In genomic region chr3:131113029-131113428, GRCm38 (mm10) we compare ENCODE assay signal across 8 mouse cellular contexts. TPM values are rescaled to one million over a fixed set of nuclear protein-coding genes. Genes with fewer than 3 reads are reported as not detected.
DNase-seq lines count a peak whose midpoint lies in the region; ATAC-seq lines count a peak whose summit lies in the region.

No protein-coding gene starts in this region.

- no peak overlapping the region for H3K27ac ChIP-seq in heart, embryonic 13.5 days (replicated peaks)
- no peak overlapping the region for H3K27ac ChIP-seq in forebrain, embryonic 12.5 days
- H3K27ac ChIP-seq in midbrain, embryonic 12.5 days (replicated peaks), result no peak overlapping the region

- WGBS in heart, embryonic 13.5 days, result 8% methylated on average over 13 of the region's 13 CpGs
- 2% methylated on average over 13 of the region's 13 CpGs for WGBS in forebrain, embryonic 12.5 days
- 1% methylated on average over 13 of the region's 13 CpGs for WGBS in midbrain, embryonic 12.5 days

- H3K4me3 ChIP-seq in heart, embryonic 13.5 days, result peak overlapping the region; percentile 65
- H3K4me3 ChIP-seq in forebrain, embryonic 12.5 days (replicated peaks), result peak overlapping the region; percentile 76
- H3K4me3 ChIP-seq in midbrain, embryonic 12.5 days, result peak overlapping the region; percentile 86

- H3K36me3 ChIP-seq in heart, embryonic 13.5 days, result 0 out of 2 replicates have a peak, but pooled peaks cover 5% of the 10 kb centered on the region
- peaks cover 15% of the 10 kb centered on the region; the same call in 1 of the 2 replicates for H3K36me3 ChIP-seq in forebrain, embryonic 12.5 days (replicated peaks)
- peaks cover 22% of the 10 kb centered on the region for H3K36me3 ChIP-seq in midbrain, embryonic 12.5 days

- intact Hi-C loops in heart, postnatal 10 days (cut with DNase I), result no loop called here

- H3K4me1 ChIP-seq in heart, embryonic 13.5 days, result peaks cover 32% of the 10 kb centered on the region
- H3K4me1 ChIP-seq in forebrain, embryonic 12.5 days, result peaks cover 42% of the 10 kb centered on the region
- H3K4me1 ChIP-seq in midbrain, embryonic 12.5 days, result peaks cover 32% of the 10 kb centered on the region

- no peak for DNase-seq in heart, postnatal 10 days
- DNase-seq in CD4-positive helper T cell, adult 2 months (ENCODE audit: low read depth, low spot score), result peak; percentile 82
- no peak for DNase-seq in urinary bladder, postnatal 4 days (ENCODE audit: low spot score in 2 of 2)
- DNase-seq in layer of hippocampus, postnatal 10 days (ENCODE audit: low spot score in 2 of 2), result no peak
- DNase-seq in right cerebral cortex, postnatal 36 days (ENCODE audit: low spot score in 2 of 2), result no peak

- peaks cover 59% of the 10 kb centered on the region for H3K27me3 ChIP-seq in heart, embryonic 13.5 days (replicated peaks)
- peaks cover 15% of the 10 kb centered on the region for H3K27me3 ChIP-seq in forebrain, embryonic 12.5 days
- 0 out of 2 replicates have a peak, but pooled peaks cover 12% of the 10 kb centered on the region for H3K27me3 ChIP-seq in midbrain, embryonic 12.5 days

- no peak for ATAC-seq in heart, embryonic 13.5 days (ENCODE audit: extremely low read depth, insufficient number of reproducible peaks, low FRiP score, low TSS enrichment)
- ATAC-seq in forebrain, embryonic 12.5 days (ENCODE audit: low FRiP score), result no peak
- no peak for ATAC-seq in midbrain, embryonic 12.5 days (ENCODE audit: low FRiP score, low read depth)

- H3K9ac ChIP-seq in heart, embryonic 13.5 days, result peak overlapping the region; percentile 82
- peak overlapping the region; percentile 81 for H3K9ac ChIP-seq in forebrain, embryonic 12.5 days
- H3K9ac ChIP-seq in midbrain, embryonic 12.5 days (replicated peaks), result peak overlapping the region; percentile 92

- H3K9me3 ChIP-seq in heart, embryonic 13.5 days, result no peaks in the 10 kb centered on the region
- H3K9me3 ChIP-seq in forebrain, embryonic 12.5 days, result no peaks in the 10 kb centered on the region
- no peaks in the 10 kb centered on the region for H3K9me3 ChIP-seq in midbrain, embryonic 12.5 days

- H3K4me2 ChIP-seq in heart, embryonic 13.5 days, result peak overlapping the region; percentile 98
- peak overlapping the region; percentile 93 for H3K4me2 ChIP-seq in forebrain, embryonic 12.5 days
- peak overlapping the region; percentile 71 for H3K4me2 ChIP-seq in midbrain, embryonic 12.5 days (replicated peaks)

RNA-seq across cellular contexts. Expression of gene Lef1, which starts 2.8 kb away (rescaled TPM):
- 8.1 and 9.8 TPM in 2 replicates for polyA plus RNA-seq in heart, embryonic 13.5 days (2015; fragmentation: Nextera tagmentation; extraction: Ambion mirVana)
- total RNA-seq in heart, postnatal 10 days (2021), result 1 to 10 TPM in 1 of 2 experiments, under 1 TPM in 1; 0.60 to 1.1 TPM
- polyA plus RNA-seq in forebrain, embryonic 12.5 days (2016; fragmentation: Nextera tagmentation; extraction: Ambion mirVana), result 48.5 and 55.1 TPM in 2 replicates
- 97.0 and 103 TPM in 2 replicates for polyA plus RNA-seq in midbrain, embryonic 12.5 days (2016; fragmentation: Nextera tagmentation; extraction: Ambion mirVana)
- 1 to 10 TPM; 7.4 to 8.8 TPM for total RNA-seq in layer of hippocampus, postnatal 10 days (2021)
